Mouse (Mus musculus) liver, embryonic 13.5 days (tissue): ENCODE data around the gene Ccnj. TPM values are rescaled to one million over a fixed set of nuclear protein-coding genes. Genes with fewer than 3 reads are reported as not detected.
A peak's percentile ranks its signal among the peaks of the same experiment; 100 is the strongest.

Source experiments
- ATAC-seq: fragments of 200-750 bp; cut with Nextera tagmentation; 2 replicates; pipeline ENCODE4 v1.8.0; 2017; ENCODE audit warnings: low read depth, mild to moderate bottlenecking, moderate number of reproducible peaks, moderate library complexity
- DNase-seq: peaks from one replicate; pipeline ENCODE4 v3.0.0; 2022
- H3K27ac ChIP-seq: fragments of 300-500 bp; sonication (generic); 2 replicates; pipeline ENCODE4 v1.5.1; 2015; ENCODE audit warnings: moderate library complexity, mild to moderate bottlenecking, inconsistent platforms
- H3K27me3 ChIP-seq: fragments of 300-500 bp; sonication (generic); 2 replicates; pipeline ENCODE4 v1.6.1; 2015; ENCODE audit warnings: mild to moderate bottlenecking, inconsistent platforms
- H3K36me3 ChIP-seq: fragments of 300-500 bp; sonication (generic); 2 replicates; pipeline ENCODE4 v1.6.1; 2015; ENCODE audit warnings: mild to moderate bottlenecking, inconsistent platforms
- H3K4me1 ChIP-seq: fragments of 300-500 bp; sonication (generic); replicated peaks from 2 replicates; pipeline ENCODE4 v1.6.1; 2015; ENCODE audit warnings: inconsistent platforms
- H3K4me2 ChIP-seq: fragments of 300-500 bp; sonication (generic); 2 replicates; pipeline ENCODE4 v1.6.1; 2015; ENCODE audit warnings: inconsistent platforms, mild to moderate bottlenecking, moderate library complexity
- H3K4me3 ChIP-seq: fragments of 300-500 bp; sonication (generic); replicated peaks from 2 replicates; pipeline ENCODE4 v1.5.1; 2015; ENCODE audit warnings: mild to moderate bottlenecking, inconsistent platforms
- H3K9ac ChIP-seq: fragments of 300-500 bp; sonication (generic); 2 replicates; pipeline ENCODE4 v1.6.1; 2015; ENCODE audit warnings: mild to moderate bottlenecking, inconsistent platforms
- H3K9me3 ChIP-seq: fragments of 300-500 bp; sonication (generic); replicated peaks from 2 replicates; pipeline ENCODE4 v1.6.1; 2016; ENCODE audit warnings: inconsistent platforms
- WGBS: fragments of 180-500 bp; shearing (Covaris S2); methylation state at CpG from one replicate; pipeline ENCODE4 v1.1.7; 2015; ENCODE audit not compliant: insufficient replicate concordance; 5-methylcytosine and 5-hydroxymethylcytosine counted together
- polyA plus RNA-seq: library from polyadenylated mRNA; unstranded; fragments of >200 nt; fragmentation: Nextera tagmentation; extraction: Ambion mirVana; gene quantifications from 2 replicates; pipeline ENCODE4 v1.2.1, GENCODE M21; 2015

Ccnj gene
- polyA plus RNA-seq, 1 experiment from 2014 or later: 4.5 TPM

- H3K36me3 ChIP-seq: no peaks in the 10 kb centered on the region
- DNase-seq (peak; percentile 56), ATAC-seq (peak; percentile 60)
- H3K4me2 ChIP-seq: peak overlapping the region; percentile 51
- peak overlapping the region; percentile 81 for H3K27ac ChIP-seq
- H3K27me3 ChIP-seq: no peaks in the 10 kb centered on the region
- H3K9me3 ChIP-seq: no peaks in the 10 kb centered on the region
- H3K4me1 ChIP-seq: peaks cover 47% of the 10 kb centered on the region
- 0 out of 2 replicates have a peak overlapping the region, but pooled peaks have one; percentile 14 for H3K4me3 ChIP-seq
- H3K9ac ChIP-seq: peak overlapping the region; percentile 50
- 3% methylated on average over 7 of the region's 7 CpGs for WGBS
Measured at GRCm38 (mm10) chr19:40818764-40819163, 12.3 kb upstream of the Ccnj start.

- H3K27me3 ChIP-seq: 0 out of 2 replicates have a peak, but pooled peaks cover 3% of the 10 kb centered on the region
- ATAC-seq (no peak), DNase-seq (no peak)
- WGBS: 57% methylated on average over 4 of the region's 4 CpGs
- H3K4me1 ChIP-seq: peaks cover 34% of the 10 kb centered on the region
- no peak overlapping the region for H3K9ac ChIP-seq
- H3K4me2 ChIP-seq: no peak overlapping the region
- no peak overlapping the region for H3K27ac ChIP-seq
- no peaks in the 10 kb centered on the region for H3K36me3 ChIP-seq
- no peak overlapping the region for H3K4me3 ChIP-seq
- no peaks in the 10 kb centered on the region for H3K9me3 ChIP-seq
Measured at GRCm38 (mm10) chr19:40821306-40821825, 9.7 kb upstream of the Ccnj start.

- no peak for DNase-seq
- Histone ChIP-seq H3K4me2 (no peak overlapping the region), H3K36me3 (no peaks in the 10 kb centered on the region), H3K27me3 (0 out of 2 replicates have a peak, but pooled peaks cover 6% of the 10 kb centered on the region), H3K9me3 (no peaks in the 10 kb centered on the region), H3K9ac (no peak overlapping the region), H3K27ac (no peak overlapping the region), H3K4me3 (no peak overlapping the region), H3K4me1 (peaks cover 12% of the 10 kb centered on the region)
- 37% methylated on average over 5 of the region's 5 CpGs for WGBS
- ATAC-seq: no peak
Measured at GRCm38 (mm10) chr19:40825636-40826035, 5.4 kb upstream of the Ccnj start.

- no peak for DNase-seq
- H3K36me3 ChIP-seq: no peaks in the 10 kb centered on the region
- peaks cover 12% of the 10 kb centered on the region for H3K4me1 ChIP-seq
Measured at GRCm38 (mm10) chr19:40826735-40827134, 4.3 kb upstream of the Ccnj start.

GRCm38 (mm10) chr19:40830198-40830597, 881 bp upstream of the Ccnj start:
- DNase-seq (no peak), ATAC-seq (no peak)
- Histone ChIP-seq H3K27me3 (0 out of 2 replicates have a peak, but pooled peaks cover 6% of the 10 kb centered on the region), H3K27ac (peak overlapping the region; percentile 66; the same call in 1 of the 2 replicates), H3K9ac (peak overlapping the region; percentile 95), H3K4me1 (peaks cover 44% of the 10 kb centered on the region), H3K9me3 (no peaks in the 10 kb centered on the region), H3K4me3 (peak overlapping the region; percentile 93), H3K4me2 (peak overlapping the region; percentile 94), H3K36me3 (no peaks in the 10 kb centered on the region)
- WGBS: 36% methylated on average over 7 of the region's 7 CpGs

More at GRCm38 (mm10) chr19:40826735-40827134, 4.3 kb upstream of the Ccnj start:
- Histone ChIP-seq H3K4me3 (no peak overlapping the region), H3K9ac (no peak overlapping the region), H3K27ac (no peak overlapping the region), H3K9me3 (no peaks in the 10 kb centered on the region), H3K27me3 (0 out of 2 replicates have a peak, but pooled peaks cover 6% of the 10 kb centered on the region), H3K4me2 (no peak overlapping the region)
- no peak for ATAC-seq
- WGBS: 66% methylated on average over 7 of the region's 7 CpGs

- Histone ChIP-seq H3K27ac (peak overlapping the region; percentile 85), H3K27me3 (0 out of 2 replicates have a peak, but pooled peaks cover 3% of the 10 kb centered on the region), H3K9me3 (no peaks in the 10 kb centered on the region), H3K9ac (peak overlapping the region; percentile 95), H3K4me1 (peaks cover 45% of the 10 kb centered on the region), H3K4me2 (peak overlapping the region; percentile 94), H3K4me3 (peak overlapping the region; percentile 93), H3K36me3 (peaks cover 2% of the 10 kb centered on the region)
- DNase-seq (peak; percentile 48), ATAC-seq (peak; percentile 60)
- WGBS: under 1% methylated on average over 66 of the region's 76 CpGs
Measured at GRCm38 (mm10) chr19:40831416-40832201, 530 bp downstream of the Ccnj start.

GRCm38 (mm10) chr19:40832361-40832760, 1.3 kb downstream of the Ccnj start:
- DNase-seq: no peak
- no peak for ATAC-seq
- Histone ChIP-seq H3K4me2 (peak overlapping the region; percentile 94), H3K9ac (peak overlapping the region; percentile 95), H3K36me3 (peaks cover 9% of the 10 kb centered on the region), H3K4me3 (peak overlapping the region; percentile 93), H3K27me3 (0 out of 2 replicates have a peak, but pooled peaks cover 3% of the 10 kb centered on the region), H3K4me1 (peaks cover 45% of the 10 kb centered on the region), H3K27ac (peak overlapping the region; percentile 85; the same call in 1 of the 2 replicates), H3K9me3 (no peaks in the 10 kb centered on the region)
- WGBS: 9% methylated on average over 5 of the region's 5 CpGs

GRCm38 (mm10) chr19:40834436-40834835, 3.4 kb downstream of the Ccnj start:
- Histone ChIP-seq H3K4me2 (0 out of 2 replicates have a peak overlapping the region, but pooled peaks have one; percentile 10), H3K4me3 (no peak overlapping the region), H3K27me3 (no peaks in the 10 kb centered on the region), H3K36me3 (peaks cover 27% of the 10 kb centered on the region), H3K9me3 (no peaks in the 10 kb centered on the region), H3K4me1 (peaks cover 45% of the 10 kb centered on the region), H3K9ac (no peak overlapping the region), H3K27ac (no peak overlapping the region)
- no peak for ATAC-seq
- 86% methylated on average over 6 of the region's 6 CpGs for WGBS
- no peak for DNase-seq

GRCm38 (mm10) chr19:40838205-40838604, 7.1 kb downstream of the Ccnj start:
- no peak overlapping the region for H3K4me3 ChIP-seq
- 69% methylated on average over 7 of the region's 7 CpGs for WGBS

GRCm38 (mm10) chr19:40840303-40840702, 9.2 kb downstream of the Ccnj start:
- no peak for ATAC-seq
- WGBS: 38% methylated on average over 6 of the region's 6 CpGs

More at GRCm38 (mm10) chr19:40838205-40838604, 7.1 kb downstream of the Ccnj start:
- DNase-seq: no peak
- Histone ChIP-seq H3K36me3 (peaks cover 40% of the 10 kb centered on the region), H3K4me2 (no peak overlapping the region), H3K9me3 (no peaks in the 10 kb centered on the region), H3K27ac (no peak overlapping the region), H3K9ac (no peak overlapping the region), H3K4me1 (peaks cover 22% of the 10 kb centered on the region), H3K27me3 (no peaks in the 10 kb centered on the region)
- ATAC-seq: no peak

GRCm38 (mm10) chr19:40841083-40841482, 10.0 kb downstream of the Ccnj start:
- ATAC-seq (no peak), DNase-seq (no peak)
- Histone ChIP-seq H3K36me3 (peaks cover 66% of the 10 kb centered on the region), H3K27me3 (no peaks in the 10 kb centered on the region), H3K4me2 (no peak overlapping the region), H3K4me3 (no peak overlapping the region), H3K4me1 (no peaks in the 10 kb centered on the region; the same call in 1 of the 2 replicates), H3K9me3 (no peaks in the 10 kb centered on the region), H3K9ac (no peak overlapping the region), H3K27ac (no peak overlapping the region)
- 78% methylated on average over 6 of the region's 6 CpGs for WGBS

More at GRCm38 (mm10) chr19:40840303-40840702, 9.2 kb downstream of the Ccnj start:
- H3K9me3 ChIP-seq: no peaks in the 10 kb centered on the region
- no peak overlapping the region for H3K4me2 ChIP-seq
- DNase-seq: no peak
- H3K9ac ChIP-seq: no peak overlapping the region
- no peaks in the 10 kb centered on the region for H3K27me3 ChIP-seq
- peaks cover 58% of the 10 kb centered on the region for H3K36me3 ChIP-seq
- peaks cover 4% of the 10 kb centered on the region; the same call in 1 of the 2 replicates for H3K4me1 ChIP-seq
- H3K4me3 ChIP-seq: no peak overlapping the region
- no peak overlapping the region for H3K27ac ChIP-seq
